Mouse (Mus musculus): ENCODE measurements around the gene Bad.

DNA sequence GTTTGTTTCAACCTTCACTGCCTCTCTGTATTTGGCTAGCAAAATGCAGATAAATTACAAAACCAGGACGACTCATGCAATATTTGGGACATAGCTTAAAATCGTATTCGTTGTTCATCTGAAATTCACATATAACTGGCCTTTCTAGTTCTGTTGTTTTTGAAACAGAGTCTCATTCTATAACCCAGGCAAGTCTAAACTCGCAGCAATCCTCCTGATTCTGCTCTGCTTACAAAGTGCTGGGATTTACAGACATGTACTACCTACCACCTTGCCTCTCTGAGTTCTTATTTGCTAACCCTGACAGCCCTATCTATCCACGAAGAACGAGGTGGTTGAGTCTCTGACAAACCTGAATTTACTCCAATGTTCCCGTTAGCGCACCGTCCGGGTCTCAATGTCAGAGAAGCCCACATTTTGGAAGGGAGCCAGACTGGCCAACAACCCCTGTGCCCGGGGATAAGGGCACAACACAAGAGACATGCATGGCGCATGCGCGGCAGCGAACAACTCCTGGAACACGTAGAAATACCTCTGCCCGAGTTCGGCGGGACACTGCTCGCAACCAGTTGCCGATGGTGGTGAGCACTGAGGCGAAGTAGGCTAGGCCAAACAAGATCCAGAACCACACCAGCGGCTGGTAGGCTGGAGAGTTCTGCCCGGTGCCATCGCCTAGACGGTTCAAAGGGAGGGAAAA lies 15.0 kb upstream of the Bad start:
- TF ChIP-seq CTCF (IDR thresholded peaks at IDR 0.05; ENCODE audit: borderline replicate concordance, extremely low read depth, insufficient read depth, insufficient read length), result no peak
- TF ChIP-seq POLR2A (IDR thresholded peaks at IDR 0.05; ENCODE audit: borderline replicate concordance, extremely low read depth, insufficient read depth, insufficient read length, poor library complexity, severe bottlenecking), result no peak

Data from brain, embryonic 14.5 days (tissue).